Mouse (Mus musculus) liver, postnatal 0 days (tissue): Measurements from ENCODE around the gene Cmbl. TPM values are rescaled to one million over a fixed set of nuclear protein-coding genes. Genes with fewer than 3 reads are reported as not detected.

Experiments
- ATAC-seq: fragments of 200-750 bp; cut with Nextera tagmentation; 2 replicates; pipeline ENCODE4 v1.8.0; 2017; ENCODE audit warnings: mild to moderate bottlenecking, moderate library complexity
- DNase-seq: peaks from one replicate; pipeline ENCODE4 v3.0.0-alpha.2; 2016
- H3K27ac ChIP-seq: fragments of 300-500 bp; sonication (generic); 2 replicates; pipeline ENCODE4 v1.5.1; 2014; ENCODE audit warnings: antibody characterized with exemption, moderate library complexity, mild to moderate bottlenecking, low read depth
- H3K27me3 ChIP-seq: fragments of 300-500 bp; sonication (generic); 2 replicates; pipeline ENCODE4 v1.6.1; 2014; ENCODE audit warnings: low read length, control low read depth, mixed read lengths; ENCODE audit not compliant: insufficient read depth
- H3K36me3 ChIP-seq: fragments of 300-500 bp; sonication (generic); replicated peaks from 2 replicates; pipeline ENCODE4 v1.6.1; 2014; ENCODE audit warnings: mild to moderate bottlenecking, control low read depth, low read length, moderate library complexity, mixed read lengths; ENCODE audit not compliant: insufficient read depth
- H3K4me1 ChIP-seq: fragments of 300-500 bp; sonication (generic); 2 replicates; pipeline ENCODE4 v1.6.1; 2014; ENCODE audit warnings: antibody characterized with exemption, mild to moderate bottlenecking, control low read depth; ENCODE audit not compliant: insufficient read depth
- H3K4me2 ChIP-seq: fragments of 300-500 bp; sonication (generic); 2 replicates; pipeline ENCODE4 v1.6.1; 2014; ENCODE audit warnings: low read depth, mild to moderate bottlenecking, low read length, moderate library complexity, mixed read lengths
- H3K4me3 ChIP-seq: fragments of 300-500 bp; sonication (generic); 2 replicates; pipeline ENCODE4 v1.5.1; 2014; ENCODE audit warnings: low read depth, low read length
- H3K9ac ChIP-seq: fragments of 300-500 bp; sonication (generic); replicated peaks from 2 replicates; pipeline ENCODE4 v1.6.1; 2014; ENCODE audit warnings: mild to moderate bottlenecking, moderate library complexity
- H3K9me3 ChIP-seq: fragments of 300-500 bp; sonication (generic); 2 replicates; pipeline ENCODE4 v1.6.1; 2016; ENCODE audit warnings: mild to moderate bottlenecking, control low read depth, low read length, mixed read lengths
- CTCF ChIP-seq: sonication (generic); IDR thresholded peaks from 2 replicates; pipeline ENCODE4 v1.5.1; 2016; ENCODE audit warnings: antibody characterized with exemption, low read depth
- EP300 ChIP-seq: IDR thresholded peaks from 2 replicates; pipeline ENCODE4 v1.6.1; 2016; ENCODE audit warnings: antibody characterized with exemption, low read depth, mild to moderate bottlenecking
- WGBS: fragments of 180-500 bp; shearing (Covaris S2); extraction: QIAGEN DNeasy Blood & Tissue Kit; methylation state at CpG from one replicate; pipeline ENCODE4 v1.1.7; 2014; ENCODE audit not compliant: insufficient replicate concordance; 5-methylcytosine and 5-hydroxymethylcytosine counted together
- polyA plus RNA-seq: library from polyadenylated mRNA; unstranded; fragments of >200 nt; fragmentation: Nextera tagmentation; extraction: Ambion mirVana; gene quantifications from 2 replicates; pipeline ENCODE4 v1.2.1, GENCODE M21; 2015

Gene Cmbl
- polyA plus RNA-seq, 1 experiment from 2014 or later, result 113 TPM

DNA sequence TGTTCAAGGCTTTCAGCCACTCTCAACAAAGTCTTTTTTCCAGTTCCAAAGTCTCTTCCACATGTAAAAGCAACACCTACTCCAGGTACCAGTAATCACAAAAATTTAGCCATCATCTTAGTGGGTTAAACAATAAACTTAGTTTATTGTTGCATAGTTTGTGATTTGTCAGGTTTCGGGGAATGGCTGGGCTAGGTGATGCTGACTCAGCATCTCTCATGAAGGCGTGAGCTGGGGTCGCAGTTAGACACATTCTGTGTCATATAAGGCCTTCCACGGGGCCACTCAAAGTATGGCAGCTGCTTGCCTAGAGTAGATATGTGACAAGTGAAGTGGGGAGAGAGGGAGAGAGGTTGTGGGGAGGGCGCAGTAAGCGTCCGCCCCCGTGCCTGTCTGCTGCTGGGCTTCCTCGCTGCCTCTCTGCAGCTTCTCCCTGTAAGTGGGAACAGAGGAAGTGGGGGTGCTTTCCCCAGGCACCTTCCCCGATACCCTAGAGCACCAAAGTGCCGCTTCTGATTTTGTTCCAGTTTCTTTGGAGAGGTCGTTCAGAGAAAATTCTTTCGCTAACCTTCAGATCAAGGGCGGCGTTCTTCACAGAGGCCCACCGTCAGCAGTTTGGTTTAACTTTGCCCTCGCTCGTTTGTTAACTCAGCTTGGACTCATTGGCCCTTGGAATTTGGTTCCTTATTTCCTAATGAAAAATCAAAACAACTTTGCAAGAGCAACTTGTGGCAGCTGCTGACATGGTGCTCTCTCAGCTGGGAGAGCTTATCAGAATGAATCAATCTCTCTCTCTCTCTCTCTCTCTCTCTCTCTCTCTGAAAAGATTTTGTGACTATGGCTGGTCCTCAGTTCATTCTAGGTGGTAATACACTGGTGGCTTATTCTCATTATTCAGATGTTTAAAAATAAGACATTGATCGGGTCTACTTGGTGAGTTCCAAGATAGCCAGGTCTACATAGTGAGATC lies 1.3 kb upstream of the Cmbl start:
- peaks cover 14% of the 10 kb centered on the region; the same call in 1 of the 2 replicates for H3K4me1 ChIP-seq
- H3K4me3 ChIP-seq, result no peak overlapping the region
- H3K27me3 ChIP-seq, result no peaks in the 10 kb centered on the region
- no peaks in the 10 kb centered on the region for H3K9me3 ChIP-seq
- DNase-seq (peak; percentile 21), ATAC-seq (peak; percentile 20; the same call in 1 of the 2 replicates)
- H3K4me2 ChIP-seq, result peak overlapping the region; percentile 48
- H3K27ac ChIP-seq, result peak overlapping the region; percentile 60
- 0 out of 2 replicates have a peak overlapping the region, but pooled peaks have one; percentile 30 for H3K9ac ChIP-seq
- 52% methylated on average over 19 of the region's 19 CpGs for WGBS
- H3K36me3 ChIP-seq, result no peaks in the 10 kb centered on the region
- TF ChIP-seq CTCF (no peak), EP300 (peak; percentile 24; the same call in 1 of the 2 replicates)

DNA sequence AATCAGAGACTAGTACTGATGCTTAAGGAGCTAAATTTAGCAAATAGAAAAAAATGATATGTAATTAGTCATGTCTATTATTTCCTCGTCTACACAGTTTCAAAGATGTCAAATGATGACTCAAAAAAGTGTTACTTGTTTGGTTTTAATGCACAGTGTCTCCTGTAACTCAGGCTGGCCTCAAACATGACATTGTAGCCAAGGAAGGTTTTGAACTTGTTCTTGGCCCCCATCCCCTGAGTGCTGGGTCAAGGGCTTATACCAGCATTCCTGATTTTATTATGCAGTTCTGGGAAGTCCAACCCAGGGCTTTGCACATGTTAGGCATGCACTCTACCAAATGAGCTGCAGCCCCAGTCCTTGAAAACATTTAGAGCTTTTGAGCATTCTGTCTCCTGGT lies 597 bp downstream of the Cmbl start:
- H3K27ac ChIP-seq, result no peak overlapping the region

DNA sequence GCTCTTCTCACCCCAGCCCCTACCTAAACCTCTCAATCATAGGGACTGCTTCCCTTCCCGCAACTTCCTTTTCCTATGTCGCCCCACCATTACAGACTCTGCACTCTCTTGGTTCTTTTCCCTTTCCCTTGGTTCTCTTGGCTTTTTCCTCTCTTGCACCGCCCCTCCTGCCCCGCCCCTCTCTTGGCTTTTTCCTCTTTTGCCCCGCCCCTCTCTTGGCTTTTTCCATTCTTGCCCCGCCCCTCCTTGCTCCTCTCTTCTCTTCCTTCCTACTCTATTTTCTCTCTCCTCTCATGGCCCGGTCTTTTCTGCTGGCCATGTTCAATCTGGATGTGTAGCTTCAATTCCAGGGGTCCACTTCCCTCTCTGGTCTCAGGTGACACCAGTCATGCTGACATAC lies 2.2 kb downstream of the Cmbl start:
- DNase-seq (peak; percentile 16), ATAC-seq (no peak)
- no peak overlapping the region for H3K4me2 ChIP-seq
- no peak overlapping the region for H3K9ac ChIP-seq
- TF ChIP-seq EP300 (no peak), CTCF (no peak)
- no peaks in the 10 kb centered on the region for H3K27me3 ChIP-seq
- 55% methylated on average over 7 of the region's 7 CpGs for WGBS
- no peak overlapping the region for H3K27ac ChIP-seq
- H3K4me1 ChIP-seq, result peaks cover 43% of the 10 kb centered on the region
- no peaks in the 10 kb centered on the region for H3K9me3 ChIP-seq
- no peak overlapping the region for H3K4me3 ChIP-seq
- no peaks in the 10 kb centered on the region for H3K36me3 ChIP-seq

More for the DNA sequence above, 597 bp downstream of the Cmbl start:
- no peaks in the 10 kb centered on the region for H3K27me3 ChIP-seq
- ATAC-seq (no peak), DNase-seq (no peak)
- 73% methylated on average over 1 of the region's 1 CpGs for WGBS
- H3K4me2 ChIP-seq, result no peak overlapping the region
- H3K4me3 ChIP-seq, result no peak overlapping the region
- H3K36me3 ChIP-seq, result no peaks in the 10 kb centered on the region
- TF ChIP-seq EP300 (no peak), CTCF (no peak)
- H3K9ac ChIP-seq, result no peak overlapping the region
- no peaks in the 10 kb centered on the region for H3K9me3 ChIP-seq
- peaks cover 27% of the 10 kb centered on the region for H3K4me1 ChIP-seq

DNA sequence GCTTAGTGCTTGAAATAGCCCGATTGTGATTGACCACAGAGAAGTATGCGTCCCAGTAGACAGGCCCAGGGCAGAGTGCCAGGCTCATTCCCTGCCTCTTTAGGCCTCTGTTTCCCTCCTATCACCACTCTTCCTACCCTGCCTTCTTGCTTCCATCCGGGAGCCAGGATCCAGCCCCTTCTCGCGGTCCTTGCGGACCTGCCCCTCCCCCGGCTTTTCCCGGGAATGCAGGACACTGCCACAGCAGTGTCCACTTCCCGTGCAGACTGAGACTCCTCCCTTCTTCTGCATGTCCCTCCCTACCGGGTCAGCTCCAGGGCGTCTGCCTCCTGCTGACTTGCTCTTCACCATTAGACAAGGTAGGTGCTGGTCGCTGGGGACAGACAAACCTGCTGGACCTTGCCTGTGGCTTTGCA lies 3.4 kb downstream of the Cmbl start:
- Histone ChIP-seq H3K4me3 (peak overlapping the region; percentile 28), H3K9me3 (no peaks in the 10 kb centered on the region), H3K27ac (peak overlapping the region; percentile 90), H3K27me3 (no peaks in the 10 kb centered on the region), H3K36me3 (no peaks in the 10 kb centered on the region), H3K4me2 (peak overlapping the region; percentile 58), H3K4me1 (peaks cover 46% of the 10 kb centered on the region), H3K9ac (peak overlapping the region; percentile 37)
- TF ChIP-seq CTCF (no peak), EP300 (no peak)
- ATAC-seq, result peak; percentile 81
- peak; percentile 76 for DNase-seq
- 57% methylated on average over 12 of the region's 12 CpGs for WGBS

GRCm38 (mm10) chr15:31569325-31570022 lies 4.3 kb downstream of the Cmbl start:
- H3K4me2 ChIP-seq, result peak overlapping the region; percentile 58
- H3K4me3 ChIP-seq, result peak overlapping the region; percentile 28
- peak overlapping the region; percentile 37 for H3K9ac ChIP-seq
- peak; percentile 77 for DNase-seq
- peak overlapping the region; percentile 90 for H3K27ac ChIP-seq
- no peaks in the 10 kb centered on the region for H3K9me3 ChIP-seq
- ATAC-seq, result peak; percentile 62
- 51% methylated on average over 9 of the region's 9 CpGs for WGBS
- H3K4me1 ChIP-seq, result peaks cover 43% of the 10 kb centered on the region
- TF ChIP-seq CTCF, result no peak
- TF ChIP-seq EP300, result peak; percentile 76
- H3K36me3 ChIP-seq, result no peaks in the 10 kb centered on the region
- H3K27me3 ChIP-seq, result no peaks in the 10 kb centered on the region

- peaks cover 39% of the 10 kb centered on the region for H3K4me1 ChIP-seq
- peak overlapping the region; percentile 90 for H3K27ac ChIP-seq
- H3K4me2 ChIP-seq, result peak overlapping the region; percentile 58; the same call in 1 of the 2 replicates
- peak; percentile 64 for ATAC-seq
- 43% methylated on average over 8 of the region's 8 CpGs for whole genome bisulfite sequencing
- H3K36me3 ChIP-seq, result no peaks in the 10 kb centered on the region
- no peak overlapping the region for H3K4me3 ChIP-seq
- TF ChIP-seq CTCF (no peak), EP300 (0 out of 2 replicates have a peak, but pooled peaks have one; percentile 32)
- no peaks in the 10 kb centered on the region for H3K9me3 ChIP-seq
- H3K27me3 ChIP-seq, result no peaks in the 10 kb centered on the region
- H3K9ac ChIP-seq, result no peak overlapping the region; the same call in 1 of the 2 replicates
- DNase-seq, result no peak
Observed at GRCm38 (mm10) chr15:31570959-31571358, 5.8 kb downstream of the Cmbl start.
